Mouse (Mus musculus) layer of hippocampus, adult 9-11 months (tissue): ENCODE results near the gene Gm3448.
"Not testable (repeated sequence)": the region's sequence is repeated elsewhere in the genome, so short reads cannot be mapped to it uniquely, and the experiment has no call there.

ENCODE experiments used
- DNase-seq: peaks from one replicate; pipeline ENCODE4 v3.0.0; 2022

Gm3448 gene

GRCm38 (mm10) chr17:15041175-15041729, at the start of gene Gm3448, which contains the start of the genes Ermard and Tcte3:
Gene Gm3448 (minus strand): TSS chr17:15041537.
Gene Ermard (plus strand): TSS chr17:15041208.
Gene Tcte3 (minus strand): TSS chr17:15041488.
- not testable (repeated sequence) for DNase-seq

DNA sequence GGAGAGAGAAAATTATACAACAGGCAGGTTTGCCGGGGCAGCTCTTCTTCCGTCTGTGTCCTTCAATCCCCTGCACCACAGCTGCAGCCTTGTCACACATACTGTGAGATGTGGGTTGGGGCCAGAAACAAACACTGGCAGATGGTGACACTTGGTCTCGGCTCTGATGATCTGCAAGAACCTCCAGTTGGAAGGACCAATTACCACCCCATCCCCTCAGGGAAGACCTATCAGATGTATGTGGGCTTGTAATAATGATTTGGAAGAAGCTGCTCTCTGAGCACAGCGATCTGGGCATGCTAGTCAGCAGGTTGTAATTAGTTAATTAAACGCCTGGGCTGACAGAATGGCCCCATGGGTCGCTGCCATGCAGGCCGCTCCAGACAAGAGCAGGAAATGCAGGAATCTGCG, 47.3 kb upstream of the Gm3448 start:
- DNase-seq, result no peak

- no peak for DNase-seq
These were observed 46.8 kb upstream of the Gm3448 start for GRCm38 (mm10) chr17:15088166-15088565.

DNA sequence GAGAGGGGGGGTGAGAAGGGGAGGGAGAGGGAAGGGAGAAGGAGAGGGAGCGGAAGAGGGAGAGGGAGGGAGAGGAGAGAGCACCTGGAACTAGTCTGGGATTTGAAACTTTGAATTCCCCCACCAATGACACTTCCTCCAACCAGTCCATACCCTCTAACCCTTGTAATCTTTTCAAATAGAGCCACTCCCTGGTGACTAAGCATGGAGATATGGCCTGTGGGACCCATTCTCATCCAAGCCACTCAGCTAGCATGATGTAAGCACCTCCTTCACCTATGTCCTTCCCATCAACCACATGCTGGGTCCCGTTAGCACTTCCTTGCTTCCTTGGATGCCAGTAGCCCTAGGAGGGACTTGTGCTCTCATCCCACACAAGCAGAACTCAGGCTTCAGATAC, 43.7 kb upstream of the Gm3448 start:
- no peak for DNase-seq

DNA sequence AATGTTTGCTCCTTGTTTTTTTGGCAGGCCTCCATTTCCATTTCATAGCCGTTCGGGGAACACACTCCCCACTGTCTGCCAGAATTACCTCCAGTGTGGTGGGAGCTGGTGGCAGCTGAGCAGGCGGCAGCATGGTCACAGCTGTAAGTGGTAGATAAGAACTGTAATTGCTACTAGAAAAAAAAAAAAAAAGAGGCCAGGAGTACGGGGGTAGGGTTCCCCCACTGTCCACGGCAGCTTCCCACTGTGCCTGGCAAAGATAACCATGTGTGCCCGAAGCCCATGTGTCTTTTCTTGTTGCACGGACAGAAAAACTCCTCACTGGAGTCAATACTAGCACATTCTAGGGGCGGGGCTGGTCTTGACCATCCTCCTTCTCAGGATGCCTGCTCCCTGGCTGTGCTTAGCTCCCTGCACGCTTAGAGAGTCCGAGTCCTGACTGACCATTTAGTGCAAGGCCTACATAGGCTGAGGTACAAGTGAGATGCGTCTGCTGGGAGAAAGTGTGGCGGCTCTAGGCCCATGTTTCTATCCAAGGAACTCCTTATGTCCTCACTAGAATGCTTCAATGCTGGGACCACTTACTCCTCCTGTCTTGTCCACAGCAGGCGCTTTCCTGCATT, 43.0 kb upstream of the Gm3448 start:
- no peak for DNase-seq

- peak; percentile 57 for DNase-seq
These were observed 36.2 kb upstream of the Gm3448 start for GRCm38 (mm10) chr17:15077536-15077935.

- DNase-seq, result no peak
These were observed 33.7 kb upstream of the Gm3448 start for GRCm38 (mm10) chr17:15075033-15075432.

DNA sequence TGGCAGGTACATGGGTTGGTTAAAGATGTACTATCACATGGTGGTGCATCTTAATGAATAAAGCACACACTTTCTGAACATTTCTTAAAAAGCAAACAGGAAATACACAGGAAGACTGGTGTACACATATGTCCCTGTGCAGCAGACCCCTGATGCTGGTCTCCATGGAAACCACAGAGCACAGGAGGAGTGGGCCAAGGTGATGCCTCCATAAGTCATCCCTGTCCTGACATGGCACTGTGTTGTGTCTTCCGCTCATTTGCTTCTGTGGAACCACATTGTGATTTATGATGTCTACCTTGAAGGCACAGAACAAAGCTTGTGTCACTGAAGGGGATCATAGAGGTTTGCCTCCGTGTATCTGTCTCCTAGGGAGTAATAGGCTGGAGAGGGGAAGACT, 30.9 kb upstream of the Gm3448 start:
- DNase-seq, result no peak

DNA sequence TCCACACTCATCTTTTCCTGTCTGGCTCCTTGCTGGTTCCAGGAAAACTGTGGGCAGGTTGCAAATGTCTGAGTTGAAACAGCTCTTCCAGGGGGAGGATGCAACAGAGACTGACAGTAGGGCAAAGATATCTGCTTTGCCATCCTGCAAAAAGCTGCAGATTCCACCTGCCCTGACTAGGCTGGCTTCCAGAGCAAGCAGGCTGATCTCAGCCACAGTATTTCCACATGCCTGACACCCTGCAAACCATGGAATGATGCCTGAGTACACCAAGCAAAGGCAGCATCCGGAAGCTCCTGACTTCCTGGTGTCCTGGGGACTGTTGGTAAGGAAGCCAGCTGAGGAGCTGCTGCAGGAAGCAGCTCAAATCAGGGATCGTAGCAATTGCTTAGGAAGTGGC, 27.8 kb upstream of the Gm3448 start:
- DNase-seq, result peak; percentile 42

DNA sequence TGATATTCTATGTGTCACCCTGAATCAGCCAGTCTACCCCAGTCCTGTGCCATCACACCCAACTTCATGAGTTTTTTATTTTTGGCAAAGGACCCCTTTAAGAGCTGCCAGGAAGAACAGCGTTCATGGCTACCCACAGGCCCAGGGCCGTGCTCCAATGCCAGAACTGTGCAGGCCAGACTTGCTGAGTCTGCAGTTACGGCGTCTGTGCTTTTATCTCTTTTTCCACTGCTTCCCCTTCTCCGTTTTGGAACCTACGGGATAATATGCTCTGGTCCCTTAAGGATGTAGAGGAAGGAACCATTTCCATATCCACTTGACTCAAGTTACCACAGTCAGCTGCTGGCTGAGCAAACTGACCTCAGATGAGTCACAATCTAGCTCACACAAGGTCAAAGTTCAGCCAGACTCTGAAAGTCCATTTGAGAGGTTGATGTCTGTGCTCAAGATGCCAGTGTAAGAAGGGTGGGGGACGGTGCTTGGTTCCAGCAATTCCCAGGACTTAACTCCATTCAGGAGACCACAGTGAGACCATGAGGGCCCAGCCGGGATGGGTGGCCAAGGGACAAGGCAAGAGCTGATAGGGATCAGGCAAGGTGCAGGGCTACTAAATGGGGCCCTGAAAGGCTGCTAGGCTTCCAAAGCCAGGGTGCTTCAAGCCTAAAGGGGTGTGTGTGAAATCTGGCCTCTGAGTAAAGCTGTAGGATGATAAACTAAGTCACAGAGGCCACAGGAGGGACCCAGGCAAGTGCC, 26.9 kb upstream of the Gm3448 start:
- DNase-seq, result no peak

DNA sequence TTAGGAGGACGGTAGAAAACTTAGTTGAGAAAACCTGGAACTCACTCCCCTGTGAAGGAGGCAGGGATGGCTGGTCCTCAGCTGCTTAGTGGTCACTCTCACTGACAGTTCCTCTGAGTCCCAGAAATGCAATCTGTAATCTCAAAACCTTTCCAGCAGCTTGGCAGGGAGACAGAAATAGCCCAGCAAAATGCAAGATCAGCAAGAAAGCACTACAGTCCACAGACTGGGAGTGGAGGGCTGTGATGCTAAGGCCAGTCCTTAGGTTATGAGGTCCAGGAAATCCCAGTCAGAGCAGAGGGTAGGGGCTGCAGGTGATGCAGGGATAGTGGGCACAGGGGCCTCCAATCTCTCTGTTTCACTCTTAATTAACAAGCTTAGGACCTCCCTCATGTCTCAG, 25.6 kb upstream of the Gm3448 start:
- no peak for DNase-seq

DNA sequence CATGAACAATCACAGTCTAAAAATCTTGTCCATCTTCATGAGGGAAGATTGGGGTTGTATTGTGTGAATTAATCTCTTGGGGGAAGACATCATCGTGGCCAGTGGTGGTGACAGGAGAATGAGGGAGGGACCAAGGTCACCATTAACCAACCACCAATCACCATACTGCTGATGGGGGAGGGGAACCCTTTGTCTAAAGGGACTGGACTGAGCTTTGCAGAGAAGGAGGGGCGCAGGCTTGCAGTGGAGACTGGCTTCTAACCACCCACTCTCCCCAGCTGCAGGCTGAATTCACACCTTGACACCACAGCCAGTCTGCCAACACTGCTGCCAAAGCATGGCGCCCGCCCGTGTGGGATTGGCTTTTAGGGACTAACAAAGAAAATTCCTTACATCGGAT, 24.7 kb upstream of the Gm3448 start:
- no peak for DNase-seq

DNA sequence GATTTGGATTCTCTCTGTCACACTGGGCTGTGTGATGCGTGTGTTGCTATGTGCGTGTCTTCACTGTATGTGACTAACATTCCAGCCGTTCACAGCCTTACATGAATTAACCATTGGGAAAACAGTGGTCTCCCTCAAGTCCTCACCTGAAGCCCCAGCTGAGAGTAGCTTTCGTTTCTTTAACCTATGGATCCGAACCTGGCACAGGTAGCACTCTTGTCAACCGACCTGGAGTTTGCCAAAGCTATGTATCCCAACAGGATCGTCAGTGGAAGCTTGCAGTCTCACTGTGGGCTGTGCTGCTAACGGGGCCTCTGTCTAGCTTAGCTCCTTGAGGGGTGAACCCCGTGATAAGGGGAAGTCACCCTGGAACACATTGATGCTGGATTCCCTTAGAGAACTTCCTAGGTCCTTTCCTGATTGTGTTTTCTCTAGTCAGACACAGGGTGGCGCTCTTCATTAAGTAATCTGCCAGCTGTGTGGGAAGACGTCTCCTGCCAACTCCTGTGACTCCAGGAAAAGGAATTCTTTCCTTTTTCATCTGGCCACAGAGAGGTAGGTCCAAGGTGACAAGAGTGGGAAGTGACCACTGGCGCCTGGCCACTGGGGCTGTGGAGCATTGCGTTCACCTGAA, 24.2 kb upstream of the Gm3448 start:
- DNase-seq, result no peak

- no peak for DNase-seq
These were observed 19.0 kb upstream of the Gm3448 start for GRCm38 (mm10) chr17:15060356-15060755.

GRCm38 (mm10) chr17:15059646-15060045, 18.3 kb upstream of the Gm3448 start:
- DNase-seq, result no peak

DNA sequence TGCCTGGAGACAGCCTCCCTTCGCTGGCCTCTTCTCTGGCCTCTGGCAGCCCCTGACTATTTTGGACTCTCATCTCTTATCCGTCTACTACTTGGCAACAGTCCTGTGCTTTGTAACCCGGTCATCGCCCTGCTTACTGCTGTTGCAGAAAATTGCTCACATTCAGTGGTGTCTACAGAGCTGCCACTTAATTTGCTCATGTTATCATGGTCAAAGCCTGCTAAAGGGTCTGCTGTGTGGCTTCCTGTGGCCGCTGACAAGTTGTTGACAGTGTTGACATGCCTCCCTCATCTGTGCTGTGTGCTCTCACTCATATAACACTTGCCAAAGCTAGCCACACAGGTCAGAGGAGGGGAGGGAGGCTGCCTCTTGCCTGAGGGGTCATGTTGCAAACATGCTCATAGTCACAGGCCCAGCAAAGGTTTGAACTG, 16.8 kb upstream of the Gm3448 start:
- no peak for DNase-seq

DNA sequence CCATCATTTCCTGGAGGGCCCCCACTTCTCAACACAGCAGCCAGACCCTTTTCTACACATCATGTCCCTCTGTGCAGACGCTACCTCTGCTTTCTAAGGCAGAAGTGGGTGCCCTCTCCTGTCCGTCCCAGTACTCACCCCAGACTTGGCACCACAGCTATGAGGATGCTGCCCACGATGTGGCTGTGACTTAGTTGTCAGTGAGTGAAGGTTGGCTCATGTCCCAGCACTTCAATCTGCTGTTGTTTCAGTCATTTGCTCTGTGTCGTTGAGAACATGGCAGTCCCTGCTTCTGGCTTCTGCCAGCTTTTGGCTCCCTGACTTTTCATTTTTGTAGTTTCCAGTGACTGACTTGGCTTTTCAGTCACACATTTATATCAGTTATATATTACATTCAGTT, 14.6 kb upstream of the Gm3448 start:
- DNase-seq, result peak; percentile 91

DNA sequence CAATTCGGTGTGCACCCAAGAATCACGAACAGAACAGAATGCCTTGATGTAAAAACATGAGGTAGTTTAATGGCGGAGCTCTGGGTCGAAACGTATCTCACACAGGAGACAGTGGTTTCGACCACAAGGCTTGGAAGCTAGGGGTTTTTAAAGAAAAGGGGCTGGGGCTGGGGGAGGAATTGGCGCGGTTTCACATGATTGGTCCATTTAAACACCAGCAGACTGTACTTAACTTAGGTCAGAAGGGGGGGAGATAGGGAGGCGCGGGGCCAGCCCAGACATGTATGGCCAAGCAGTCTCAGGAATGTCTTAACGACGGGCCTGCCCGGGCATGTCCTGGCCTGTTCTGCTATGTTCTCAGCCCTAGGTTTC, 12.5 kb upstream of the Gm3448 start:
- not testable (repeated sequence) for DNase-seq

- not testable (repeated sequence) for DNase-seq
These were observed 12.0 kb upstream of the Gm3448 start for GRCm38 (mm10) chr17:15053183-15053828.

GRCm38 (mm10) chr17:15052766-15053165, 11.4 kb upstream of the Gm3448 start:
- DNase-seq, result not testable (repeated sequence)

DNA sequence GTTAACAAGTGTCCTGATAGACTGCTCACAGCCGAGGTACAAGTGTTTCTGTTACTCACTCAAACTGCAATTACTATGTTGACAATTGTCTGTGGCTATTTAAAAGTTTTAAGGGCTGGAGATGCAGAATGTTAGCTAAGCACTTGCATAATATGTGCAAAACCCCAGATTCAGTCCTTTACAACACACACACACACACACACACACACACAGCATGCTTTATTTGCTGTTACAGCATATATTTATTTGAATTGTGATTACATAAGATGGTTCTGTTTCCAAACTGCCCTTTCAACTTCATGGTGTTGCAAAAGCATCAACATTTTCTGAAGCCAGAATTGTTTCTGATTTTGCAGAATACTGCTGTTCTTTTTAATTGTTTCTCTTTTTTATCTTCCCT, 9.0 kb upstream of the Gm3448 start:
- DNase-seq, result not testable (repeated sequence)

DNA sequence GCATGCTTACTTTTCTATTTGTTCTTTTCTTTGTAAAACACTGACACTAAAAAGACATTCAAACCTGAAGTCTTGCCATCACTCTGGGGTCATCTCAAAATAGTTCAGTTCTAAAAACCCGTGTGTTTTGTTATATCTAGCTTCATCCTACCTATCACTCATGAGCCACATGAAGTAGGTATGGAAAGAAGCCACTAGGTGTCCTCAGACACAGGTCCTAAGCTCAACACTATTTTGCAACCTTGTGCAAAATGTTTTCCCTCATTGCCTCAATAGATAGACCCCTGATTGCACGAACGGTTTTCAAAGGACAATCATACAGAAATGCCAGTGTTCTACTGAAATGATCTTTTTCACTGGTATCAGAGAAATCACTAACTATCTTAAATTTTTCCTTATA, 882 bp downstream of the Gm3448 start:
- DNase-seq, result not testable (repeated sequence)

GRCm38 (mm10) chr17:15031414-15031813, 9.9 kb downstream of the Gm3448 start:
- not testable (repeated sequence) for DNase-seq
